20 mouse cellular contexts compared by ENCODE assay signal in genomic region chr16:35485711-35486110, GRCm38 (mm10). TPM values are rescaled to one million over a fixed set of nuclear protein-coding genes. Genes with fewer than 3 reads are reported as not detected.
DNase-seq lines count a peak whose midpoint lies in the region; ATAC-seq and TF ChIP-seq lines count a peak whose summit lies in the region.
"Had no signal": no experiment of that assay in that cellular context is flagged by ENCODE, and none has a peak within 500 bp of the region (broad histone marks: within the 10 kb centered on the region; RNA-seq: fewer than 3 reads in every experiment).

No protein-coding gene starts in this region.

- no peaks in the 10 kb centered on the region for H3K36me3 ChIP-seq in forebrain, embryonic 15.5 days
- no peaks in the 10 kb centered on the region for H3K36me3 ChIP-seq in forebrain, embryonic 13.5 days (ENCODE audit: poor library complexity, severe bottlenecking)
- H3K36me3 ChIP-seq in hindbrain, postnatal 0 days (ENCODE audit: insufficient read depth, low read length) = no peaks in the 10 kb centered on the region
- H3K36me3 ChIP-seq in hindbrain, embryonic 14.5 days (replicated peaks; ENCODE audit: control insufficient read depth, insufficient read depth) = no peaks in the 10 kb centered on the region
- H3K36me3 ChIP-seq: hindbrain, embryonic 13.5 days; midbrain, embryonic 13.5 days had no signal

- no peak overlapping the region for H3K4me2 ChIP-seq in forebrain, embryonic 15.5 days (replicated peaks)
- no peak overlapping the region for H3K4me2 ChIP-seq in forebrain, embryonic 13.5 days
- no peak overlapping the region; the same call in 1 of the 2 replicates for H3K4me2 ChIP-seq in hindbrain, postnatal 0 days (ENCODE audit: low read depth, low read length)
- no peak overlapping the region for H3K4me2 ChIP-seq in hindbrain, embryonic 14.5 days (replicated peaks)
- H3K4me2 ChIP-seq: hindbrain, embryonic 13.5 days; kidney, embryonic 15.5 days; midbrain, embryonic 13.5 days had no signal

- TF ChIP-seq CTCF in hindbrain, postnatal 0 days (IDR thresholded peaks at IDR 0.05; ENCODE audit: low read depth) = no peak

- H3K9me3 ChIP-seq in forebrain, embryonic 15.5 days = no peaks in the 10 kb centered on the region
- H3K9me3 ChIP-seq in forebrain, embryonic 13.5 days (replicated peaks) = no peaks in the 10 kb centered on the region
- no peaks in the 10 kb centered on the region for H3K9me3 ChIP-seq in hindbrain, postnatal 0 days (ENCODE audit: low read length)
- H3K9me3 ChIP-seq in hindbrain, embryonic 14.5 days (ENCODE audit: control insufficient read depth, low read length) = no peaks in the 10 kb centered on the region
- H3K9me3 ChIP-seq: hindbrain, embryonic 13.5 days; kidney, embryonic 15.5 days; midbrain, embryonic 13.5 days had no signal

- no peak for DNase-seq in hindbrain, postnatal 0 days (ENCODE audit: low spot score)
- no peak for DNase-seq in hindbrain, embryonic 14.5 days (ENCODE audit: low spot score)
- DNase-seq in right cerebral cortex, postnatal 10 days (ENCODE audit: low spot score in 2 of 2) = peak; percentile 52 to 55
- DNase-seq in right cerebral cortex, adult 18-20 months = no peak
- DNase-seq: adrenal gland, adult 8-10 months; cerebellum, adult 11-12 months; liver; liver, postnatal 0 days; thymus, postnatal 25 days had no signal

- H3K27me3 ChIP-seq in forebrain, embryonic 15.5 days = no peaks in the 10 kb centered on the region
- H3K27me3 ChIP-seq in forebrain, embryonic 13.5 days = no peaks in the 10 kb centered on the region; the same call in 1 of the 2 replicates
- H3K27me3 ChIP-seq in hindbrain, postnatal 0 days (ENCODE audit: insufficient read depth, low read length) = no peaks in the 10 kb centered on the region
- H3K27me3 ChIP-seq in hindbrain, embryonic 14.5 days (ENCODE audit: control insufficient read depth, insufficient read depth, low read length) = no peaks in the 10 kb centered on the region
- H3K27me3 ChIP-seq: kidney, embryonic 15.5 days had no signal

- H3K27ac ChIP-seq in forebrain, embryonic 15.5 days (replicated peaks) = 0 out of 2 replicates have a peak overlapping the region, but pooled peaks have one; percentile 17
- no peak overlapping the region; the same call in 1 of the 2 replicates for H3K27ac ChIP-seq in forebrain, embryonic 13.5 days
- H3K27ac ChIP-seq in hindbrain, postnatal 0 days = no peak overlapping the region
- H3K27ac ChIP-seq in hindbrain, embryonic 14.5 days = no peak overlapping the region
- H3K27ac ChIP-seq: hindbrain, embryonic 13.5 days; kidney, embryonic 15.5 days; macrophage; midbrain, embryonic 13.5 days; stomach, postnatal 0 days had no signal

- H3K4me3 ChIP-seq in forebrain, embryonic 15.5 days = no peak overlapping the region
- no peak overlapping the region for H3K4me3 ChIP-seq in forebrain, embryonic 13.5 days
- no peak overlapping the region for H3K4me3 ChIP-seq in hindbrain, postnatal 0 days (ENCODE audit: low read length)
- H3K4me3 ChIP-seq in hindbrain, embryonic 14.5 days (replicated peaks; ENCODE audit: low read length) = no peak overlapping the region
- H3K4me3 ChIP-seq: erythroblast, embryonic 14.5 days; hindbrain, embryonic 13.5 days; kidney, embryonic 15.5 days; midbrain, embryonic 13.5 days had no signal

- peaks cover 35% of the 10 kb centered on the region for H3K4me1 ChIP-seq in forebrain, embryonic 15.5 days
- peaks cover 29% of the 10 kb centered on the region for H3K4me1 ChIP-seq in forebrain, embryonic 13.5 days
- H3K4me1 ChIP-seq in hindbrain, postnatal 0 days (ENCODE audit: insufficient read depth, low read length) = peaks cover 9% of the 10 kb centered on the region
- H3K4me1 ChIP-seq in hindbrain, embryonic 14.5 days (replicated peaks; ENCODE audit: control insufficient read depth, insufficient read depth, low read length) = peaks cover 13% of the 10 kb centered on the region

- no peak overlapping the region for H3K9ac ChIP-seq in forebrain, embryonic 15.5 days (replicated peaks)
- H3K9ac ChIP-seq in forebrain, embryonic 13.5 days = no peak overlapping the region
- H3K9ac ChIP-seq in hindbrain, postnatal 0 days (replicated peaks; ENCODE audit: low read length) = no peak overlapping the region
- H3K9ac ChIP-seq in hindbrain, embryonic 14.5 days = no peak overlapping the region; the same call in 1 of the 2 replicates
- H3K9ac ChIP-seq: hindbrain, embryonic 13.5 days; kidney, embryonic 15.5 days; liver, postnatal 0 days; midbrain, embryonic 13.5 days had no signal

- peak; percentile 32; the same call in 1 of the 2 replicates for ATAC-seq in forebrain, embryonic 15.5 days (replicated peaks)
- no peak for ATAC-seq in forebrain, embryonic 13.5 days
- ATAC-seq in hindbrain, postnatal 0 days = 0 out of 2 replicates have a peak, but pooled peaks have one; percentile 16
- no peak for ATAC-seq in hindbrain, embryonic 14.5 days (ENCODE audit: low FRiP score)
- ATAC-seq in CD4-positive, CD25-positive, alpha-beta regulatory T cell, adult 4 months = no peak
- ATAC-seq: intestine, embryonic 16.5 days; liver, postnatal 0 days; midbrain, embryonic 13.5 days had no signal

- 58% methylated on average over 9 of the region's 9 CpGs for WGBS in forebrain, embryonic 15.5 days
- WGBS in forebrain, embryonic 13.5 days = 75% methylated on average over 9 of the region's 9 CpGs
- WGBS in hindbrain, postnatal 0 days = 51% methylated on average over 9 of the region's 9 CpGs
- WGBS in hindbrain, embryonic 14.5 days = 69% methylated on average over 9 of the region's 9 CpGs

RNA-seq across cellular contexts. Expression of gene Pdia5, which starts 5.0 kb away (rescaled TPM):
- polyA plus RNA-seq in forebrain, embryonic 15.5 days (2015; fragmentation: Nextera tagmentation; extraction: Ambion mirVana) = 8.9 and 10.4 TPM in 2 replicates
- 10.4 and 11.8 TPM in 2 replicates for polyA plus RNA-seq in forebrain, embryonic 13.5 days (2015; fragmentation: Nextera tagmentation; extraction: Ambion mirVana)
- total RNA-seq in hindbrain, postnatal 0 days (2014; rRNA removed) = 1.4 and 5.5 TPM in 2 replicates
- polyA plus RNA-seq in hindbrain, postnatal 0 days (2015; fragmentation: Nextera tagmentation; extraction: Ambion mirVana) = 9.1 and 9.2 TPM in 2 replicates
- polyA plus RNA-seq in hindbrain, embryonic 14.5 days (2014; fragmentation: Nextera tagmentation; extraction: Ambion mirVana) = 6.8 and 8.3 TPM in 2 replicates
- not detected for polyA plus RNA-seq in CD4-positive, CD25-positive, alpha-beta regulatory T cell, adult 4 months (2017; shearing (Covaris generic))
- total RNA-seq: neutrophil, adult 5-6 weeks had no signal

RNA-seq across cellular contexts. Expression of gene Sema5b, which starts 55.2 kb away (rescaled TPM):
- polyA plus RNA-seq in forebrain, embryonic 15.5 days (2015; fragmentation: Nextera tagmentation; extraction: Ambion mirVana) = 31.5 and 34.0 TPM in 2 replicates
- 40.8 and 41.7 TPM in 2 replicates for polyA plus RNA-seq in forebrain, embryonic 13.5 days (2015; fragmentation: Nextera tagmentation; extraction: Ambion mirVana)
- 37.0 and 47.0 TPM in 2 replicates for total RNA-seq in hindbrain, postnatal 0 days (2014; rRNA removed)
- 12.3 and 14.8 TPM in 2 replicates for polyA plus RNA-seq in hindbrain, postnatal 0 days (2015; fragmentation: Nextera tagmentation; extraction: Ambion mirVana)
- polyA plus RNA-seq in hindbrain, embryonic 14.5 days (2014; fragmentation: Nextera tagmentation; extraction: Ambion mirVana) = 15.4 and 16.7 TPM in 2 replicates
- polyA plus RNA-seq in CD4-positive, CD25-positive, alpha-beta regulatory T cell, adult 4 months (2017; shearing (Covaris generic)) = not detected
- total RNA-seq: neutrophil, adult 5-6 weeks had no signal
- polyA plus RNA-seq: macrophage had no signal

Comparison
In these comparisons a context has a peak if more than half of its experiments do, and no peak if none do; other contexts are left out.
1. ATAC-seq: peak in forebrain, embryonic 15.5 days (single experiment) and hindbrain, postnatal 0 days (single experiment); none in forebrain, embryonic 13.5 days (single experiment), hindbrain, embryonic 14.5 days (single experiment) and CD4-positive, CD25-positive, alpha-beta regulatory T cell, adult 4 months (single experiment).
2. DNase-seq: peak in right cerebral cortex, postnatal 10 days (2 of 2); none in hindbrain, postnatal 0 days (single experiment), hindbrain, embryonic 14.5 days (single experiment) and right cerebral cortex, adult 18-20 months (single experiment).
3. RNA of gene Sema5b, which starts 55.2 kb away (polyA plus RNA-seq): 40.8 to 41.7 TPM in forebrain, embryonic 13.5 days, 31.5 to 34.0 TPM in forebrain, embryonic 15.5 days, 15.4 to 16.7 TPM in hindbrain, embryonic 14.5 days and 12.3 to 14.8 TPM in hindbrain, postnatal 0 days; not detected in CD4-positive, CD25-positive, alpha-beta regulatory T cell, adult 4 months; every median in the first group is over 10 times any median in the second.